Mouse (Mus musculus) C2C12 (cell line): Measurements from ENCODE around the gene Kat6b.

ENCODE experiments used
- CTCF ChIP-seq: IDR thresholded peaks from one replicate; pipeline ENCODE4 v1.5.1; 2011; ENCODE audit not compliant: control insufficient read depth, insufficient read depth, insufficient read length
- MYOG ChIP-seq: IDR thresholded peaks from one replicate; pipeline ENCODE4 v1.6.1; 2011; ENCODE audit not compliant: control insufficient read depth, insufficient read length; ENCODE audit errors: extremely low read depth

- TF ChIP-seq CTCF: no peak
- TF ChIP-seq MYOG: no peak
Observed at GRCm38 (mm10) chr14:21610224-21610623, 129.0 kb downstream of the Kat6b start.
